9 mouse cellular contexts compared by ENCODE assay signal in genomic region chr12:12715956-12716669, GRCm38 (mm10).
DNase-seq lines count a peak whose midpoint lies in the region; ATAC-seq and TF ChIP-seq lines count a peak whose summit lies in the region.
"Had no signal": no experiment of that assay in that cellular context is flagged by ENCODE, and none has a peak within 500 bp of the region (broad histone marks: within the 10 kb centered on the region; RNA-seq: fewer than 3 reads in every experiment).

No protein-coding gene starts in this region.

- H3K4me1 ChIP-seq in hindbrain, postnatal 0 days (ENCODE audit: insufficient read depth, low read length): peaks cover 6% of the 10 kb centered on the region
- no peaks in the 10 kb centered on the region; the same call in 1 of the 2 replicates for H3K4me1 ChIP-seq in hindbrain, embryonic 14.5 days (replicated peaks; ENCODE audit: control insufficient read depth, insufficient read depth, low read length)
- peaks cover 21% of the 10 kb centered on the region for H3K4me1 ChIP-seq in forebrain, embryonic 13.5 days
- H3K4me1 ChIP-seq: heart, embryonic 13.5 days; liver, embryonic 13.5 days had no signal

- H3K27me3 ChIP-seq in hindbrain, postnatal 0 days (ENCODE audit: insufficient read depth, low read length): no peaks in the 10 kb centered on the region
- no peaks in the 10 kb centered on the region for H3K27me3 ChIP-seq in hindbrain, embryonic 14.5 days (ENCODE audit: control insufficient read depth, insufficient read depth, low read length)
- H3K27me3 ChIP-seq in forebrain, embryonic 13.5 days: 0 out of 2 replicates have a peak, but pooled peaks cover 3% of the 10 kb centered on the region
- H3K27me3 ChIP-seq: heart, embryonic 13.5 days; liver, embryonic 13.5 days had no signal

- peak; percentile 75 for ATAC-seq in hindbrain, postnatal 0 days
- no peak for ATAC-seq in hindbrain, embryonic 14.5 days (ENCODE audit: low FRiP score)
- ATAC-seq in forebrain, embryonic 13.5 days: peak; percentile 74; the same call in 1 of the 2 replicates

- no peak overlapping the region for H3K4me3 ChIP-seq in hindbrain, postnatal 0 days (ENCODE audit: low read length)
- no peak overlapping the region for H3K4me3 ChIP-seq in hindbrain, embryonic 14.5 days (replicated peaks; ENCODE audit: low read length)
- H3K4me3 ChIP-seq in forebrain, embryonic 13.5 days: no peak overlapping the region
- H3K4me3 ChIP-seq: heart, embryonic 13.5 days; liver, embryonic 13.5 days had no signal

- DNase-seq in hindbrain, postnatal 0 days (ENCODE audit: low spot score): peak; percentile 45
- no peak for DNase-seq in hindbrain, embryonic 14.5 days (ENCODE audit: low spot score)
- DNase-seq in layer of hippocampus, adult 9-11 months: peak; percentile 74
- peak; percentile 49 for DNase-seq in retina, postnatal 7 days (ENCODE audit: low read depth, low spot score)
- DNase-seq in lung, postnatal 36 days: no peak
- DNase-seq in lung, postnatal 10 days: no peak
- DNase-seq: liver, embryonic 13.5 days had no signal

- H3K9me3 ChIP-seq in hindbrain, postnatal 0 days (ENCODE audit: low read length): no peaks in the 10 kb centered on the region
- no peaks in the 10 kb centered on the region for H3K9me3 ChIP-seq in hindbrain, embryonic 14.5 days (ENCODE audit: control insufficient read depth, low read length)
- no peaks in the 10 kb centered on the region for H3K9me3 ChIP-seq in forebrain, embryonic 13.5 days (replicated peaks)
- H3K9me3 ChIP-seq: heart, embryonic 13.5 days; liver, embryonic 13.5 days had no signal

- 0 out of 2 replicates have a peak overlapping the region, but pooled peaks have one; percentile 34 for H3K27ac ChIP-seq in hindbrain, postnatal 0 days
- H3K27ac ChIP-seq in hindbrain, embryonic 14.5 days: no peak overlapping the region
- peak overlapping the region; percentile 40 for H3K27ac ChIP-seq in forebrain, embryonic 13.5 days
- H3K27ac ChIP-seq: heart, embryonic 13.5 days; liver, embryonic 13.5 days had no signal

- H3K9ac ChIP-seq in hindbrain, postnatal 0 days (replicated peaks; ENCODE audit: low read length): no peak overlapping the region
- H3K9ac ChIP-seq in hindbrain, embryonic 14.5 days: no peak overlapping the region
- H3K9ac ChIP-seq in forebrain, embryonic 13.5 days: no peak overlapping the region
- H3K9ac ChIP-seq: heart, embryonic 13.5 days; liver, embryonic 13.5 days had no signal

- no peaks in the 10 kb centered on the region for H3K36me3 ChIP-seq in hindbrain, postnatal 0 days (ENCODE audit: insufficient read depth, low read length)
- no peaks in the 10 kb centered on the region for H3K36me3 ChIP-seq in hindbrain, embryonic 14.5 days (replicated peaks; ENCODE audit: control insufficient read depth, insufficient read depth)
- no peaks in the 10 kb centered on the region for H3K36me3 ChIP-seq in forebrain, embryonic 13.5 days (ENCODE audit: poor library complexity, severe bottlenecking)
- H3K36me3 ChIP-seq: heart, embryonic 13.5 days; liver, embryonic 13.5 days had no signal

- no peak for TF ChIP-seq CTCF in hindbrain, postnatal 0 days (IDR thresholded peaks at IDR 0.05; ENCODE audit: low read depth)

- no peak overlapping the region for H3K4me2 ChIP-seq in hindbrain, postnatal 0 days (ENCODE audit: low read depth, low read length)
- H3K4me2 ChIP-seq in hindbrain, embryonic 14.5 days (replicated peaks): no peak overlapping the region
- H3K4me2 ChIP-seq in forebrain, embryonic 13.5 days: no peak overlapping the region
- H3K4me2 ChIP-seq: heart, embryonic 13.5 days; liver, embryonic 13.5 days had no signal

- 58% methylated on average over 7 of the region's 7 CpGs for WGBS in hindbrain, postnatal 0 days
- 82% methylated on average over 7 of the region's 7 CpGs for WGBS in hindbrain, embryonic 14.5 days
- 72% methylated on average over 7 of the region's 7 CpGs for WGBS in forebrain, embryonic 13.5 days

Comparison
In these comparisons a context has a peak if more than half of its experiments do, and no peak if none do; other contexts are left out.
1. DNase-seq: peak in hindbrain, postnatal 0 days (single experiment), layer of hippocampus, adult 9-11 months (single experiment) and retina, postnatal 7 days (single experiment); none in hindbrain, embryonic 14.5 days (single experiment), lung, postnatal 36 days (single experiment) and lung, postnatal 10 days (single experiment).